Mouse (Mus musculus) small intestine, adult 2 months (tissue): ENCODE measurements around the gene Pkmyt1. TPM values are rescaled to one million over a fixed set of nuclear protein-coding genes. Genes with fewer than 3 reads are reported as not detected.

Experiments
- H3K27ac ChIP-seq: fragments of 200-500 bp; 2 replicates; pipeline ENCODE4 v1.5.1; 2012; ENCODE audit warnings: low read depth, low read length, control low read depth, inconsistent platforms; ENCODE audit not compliant: insufficient read depth
- H3K27me3 ChIP-seq: fragments of 200-500 bp; 2 replicates; pipeline ENCODE4 v1.6.1; 2012; ENCODE audit warnings: mild to moderate bottlenecking, moderate library complexity, low read length, inconsistent platforms; ENCODE audit not compliant: control insufficient read depth, insufficient read depth
- H3K36me3 ChIP-seq: fragments of 200-500 bp; 2 replicates; pipeline ENCODE4 v1.6.1; 2012; ENCODE audit warnings: mild to moderate bottlenecking, low read length, control low read depth, inconsistent platforms; ENCODE audit not compliant: control insufficient read depth, insufficient read depth
- H3K4me1 ChIP-seq: fragments of 200-500 bp; 2 replicates; pipeline ENCODE4 v1.6.1; 2012; ENCODE audit warnings: low read length, inconsistent platforms, mixed read lengths; ENCODE audit not compliant: control insufficient read depth, insufficient read depth, insufficient read length
- H3K4me3 ChIP-seq: fragments of 200-500 bp; 2 replicates; pipeline ENCODE4 v1.5.1; 2012; ENCODE audit warnings: low read depth, mild to moderate bottlenecking, control low read depth, inconsistent platforms, low read length, moderate library complexity
- CTCF ChIP-seq: fragments of 200-500 bp; IDR thresholded peaks from 2 replicates; pipeline ENCODE4 v1.5.1; 2012; ENCODE audit warnings: low read depth, mild to moderate bottlenecking, control low read depth, inconsistent platforms, low read length, moderate library complexity, mixed read lengths; ENCODE audit not compliant: insufficient replicate concordance, insufficient read length; ENCODE audit errors: extremely low read depth
- POLR2A ChIP-seq: fragments of 200-500 bp; IDR thresholded peaks from 2 replicates; pipeline ENCODE4 v1.6.1; 2012; ENCODE audit warnings: low read depth, mild to moderate bottlenecking, control low read depth, inconsistent platforms, low read length, moderate library complexity
- WGBS: fragments of 180-500 bp; shearing (Covaris S2); methylation state at CpG from one replicate; pipeline ENCODE4 v1.1.7; 2018; 5-methylcytosine and 5-hydroxymethylcytosine counted together
- polyA plus RNA-seq: library from polyadenylated mRNA; depleted of rRNA; stranded (reverse); fragments of >200 nt; gene quantifications from 2 replicates; pipeline ENCODE4 v1.2.3, GENCODE M21; 2012; rRNA removed

Gene Pkmyt1
- polyA plus RNA-seq, 1 experiment = 42.3 TPM

DNA sequence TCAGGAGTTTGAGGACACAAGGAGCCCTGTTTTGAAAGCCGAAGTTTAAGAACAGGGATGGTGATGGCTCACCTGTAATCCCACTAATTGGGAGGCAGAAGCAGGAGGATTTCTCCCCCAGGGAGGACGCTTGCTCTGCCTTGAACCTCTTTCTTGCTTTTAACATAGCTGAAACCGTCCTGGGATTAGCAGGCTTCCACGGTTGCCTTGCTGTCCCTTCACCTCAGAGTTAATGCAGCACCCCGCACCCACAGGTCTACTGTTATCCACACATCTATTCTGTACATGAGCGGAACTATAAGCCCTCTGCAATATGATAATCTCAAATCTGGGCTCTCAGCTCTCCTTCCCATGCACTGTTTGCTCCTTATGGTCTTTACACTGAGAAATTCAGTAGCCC is 47.5 kb downstream of the Pkmyt1 start:
- no peak for TF ChIP-seq CTCF
- no peak for TF ChIP-seq POLR2A
- WGBS = 72% methylated on average over 6 of the region's 6 CpGs
- no peak overlapping the region for H3K27ac ChIP-seq
- H3K4me1 ChIP-seq = peaks cover 6% of the 10 kb centered on the region
- no peaks in the 10 kb centered on the region for H3K27me3 ChIP-seq
- H3K4me3 ChIP-seq = no peak overlapping the region
- no peaks in the 10 kb centered on the region for H3K36me3 ChIP-seq

DNA sequence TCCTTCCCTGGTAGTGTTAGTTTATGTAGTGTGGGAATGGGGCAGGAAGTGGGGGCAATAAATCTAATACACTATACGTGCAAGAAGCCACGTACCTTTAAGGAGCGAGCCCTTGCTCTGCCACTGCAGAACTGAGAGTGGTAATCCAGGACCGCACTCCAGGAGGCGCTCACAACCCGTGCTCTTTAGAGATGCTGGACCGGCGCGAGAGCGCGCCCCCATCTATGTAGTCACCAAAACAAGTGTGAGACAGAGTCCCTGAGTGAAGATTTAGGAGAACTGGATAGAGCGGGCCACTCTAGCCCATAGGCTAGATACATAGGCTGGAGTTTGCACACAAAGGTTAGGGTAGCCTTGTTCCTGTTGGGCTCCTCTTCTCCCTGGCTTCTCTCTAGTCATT is 48.0 kb downstream of the Pkmyt1 start:
- no peaks in the 10 kb centered on the region for H3K36me3 ChIP-seq
- TF ChIP-seq POLR2A (no peak), CTCF (peak; percentile 80)

DNA sequence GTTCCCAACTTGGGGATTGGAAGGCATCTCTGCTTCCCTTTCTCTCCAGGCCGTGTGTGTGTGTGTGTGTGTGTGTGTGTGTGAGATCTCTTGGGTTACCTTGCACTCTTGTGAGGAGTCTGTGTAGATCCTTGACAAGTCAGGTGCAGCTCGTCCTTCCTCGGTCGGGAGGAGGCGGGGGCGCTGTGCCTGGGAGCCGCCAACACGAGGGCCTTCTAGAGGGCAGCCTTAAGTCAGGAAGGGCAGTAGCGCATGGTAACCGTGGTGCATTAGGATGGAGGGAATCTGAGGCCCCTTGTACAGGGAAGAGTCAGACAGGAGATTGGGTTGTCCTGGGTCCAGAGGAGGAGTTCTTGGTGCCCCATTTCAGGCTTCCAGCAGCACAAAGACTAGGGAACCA is 50.1 kb downstream of the Pkmyt1 start:
- Histone ChIP-seq H3K4me1 (no peaks in the 10 kb centered on the region; the same call in none of the 2 replicates), H3K27me3 (no peaks in the 10 kb centered on the region), H3K36me3 (no peaks in the 10 kb centered on the region), H3K4me3 (no peak overlapping the region), H3K27ac (no peak overlapping the region)
- 84% methylated on average over 10 of the region's 10 CpGs for WGBS
- no peak for TF ChIP-seq POLR2A
- no peak for TF ChIP-seq CTCF

More for the DNA sequence above, 48.0 kb downstream of the Pkmyt1 start:
- H3K4me3 ChIP-seq = no peak overlapping the region
- no peaks in the 10 kb centered on the region for H3K27me3 ChIP-seq
- H3K27ac ChIP-seq = no peak overlapping the region
- WGBS = 2% methylated on average over 12 of the region's 12 CpGs
- peaks cover 6% of the 10 kb centered on the region for H3K4me1 ChIP-seq

DNA sequence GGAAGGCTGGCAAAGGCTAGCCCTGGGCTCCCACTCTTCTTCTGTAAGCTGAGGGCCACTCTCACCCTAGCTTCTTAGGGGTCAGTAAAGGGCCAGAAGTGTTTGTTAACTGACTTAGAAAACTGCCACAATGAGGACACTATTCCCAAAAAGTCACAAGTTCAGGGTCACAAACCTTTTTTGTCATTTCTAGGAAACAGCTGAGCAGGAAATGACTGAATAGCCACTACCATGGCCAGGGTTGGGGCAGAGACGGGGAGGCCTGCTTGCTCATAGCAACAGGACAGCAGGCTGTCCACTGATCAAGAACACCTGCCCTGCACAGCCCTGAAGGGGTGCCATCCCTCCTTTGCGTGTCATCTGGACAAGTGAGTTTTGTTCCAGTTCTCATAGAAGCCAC is 51.0 kb downstream of the Pkmyt1 start:
- Histone ChIP-seq H3K4me1 (no peaks in the 10 kb centered on the region; the same call in 1 of the 2 replicates), H3K36me3 (no peaks in the 10 kb centered on the region), H3K4me3 (no peak overlapping the region), H3K27me3 (no peaks in the 10 kb centered on the region), H3K27ac (no peak overlapping the region)
- 78% methylated on average over 2 of the region's 2 CpGs for WGBS
- TF ChIP-seq CTCF (no peak), POLR2A (no peak)

DNA sequence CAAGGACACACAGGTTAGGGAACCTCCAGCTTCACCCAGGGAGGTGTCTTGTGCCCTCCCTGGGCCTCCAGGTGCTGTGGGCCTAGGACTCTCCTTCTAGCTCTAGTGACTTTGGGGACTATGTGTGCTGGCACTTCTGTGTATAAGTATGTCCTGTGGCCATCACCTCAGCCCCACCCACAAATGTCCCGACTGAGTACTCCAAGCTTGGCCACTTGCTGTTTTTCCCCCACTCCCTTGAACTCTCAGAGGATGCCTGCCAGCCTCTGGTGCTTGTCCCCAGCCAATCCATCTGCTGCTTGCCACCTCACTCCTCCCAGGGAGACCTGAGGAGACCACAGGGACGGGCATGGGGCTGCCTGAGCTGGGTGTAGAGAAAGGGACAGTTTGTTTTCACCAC is 52.3 kb downstream of the Pkmyt1 start:
- no peak overlapping the region for H3K4me3 ChIP-seq
- no peaks in the 10 kb centered on the region for H3K36me3 ChIP-seq
- no peak overlapping the region for H3K27ac ChIP-seq
- WGBS = 38% methylated on average over 2 of the region's 2 CpGs
- H3K4me1 ChIP-seq = no peaks in the 10 kb centered on the region; the same call in 1 of the 2 replicates
- TF ChIP-seq POLR2A (no peak), CTCF (no peak)
- H3K27me3 ChIP-seq = no peaks in the 10 kb centered on the region

DNA sequence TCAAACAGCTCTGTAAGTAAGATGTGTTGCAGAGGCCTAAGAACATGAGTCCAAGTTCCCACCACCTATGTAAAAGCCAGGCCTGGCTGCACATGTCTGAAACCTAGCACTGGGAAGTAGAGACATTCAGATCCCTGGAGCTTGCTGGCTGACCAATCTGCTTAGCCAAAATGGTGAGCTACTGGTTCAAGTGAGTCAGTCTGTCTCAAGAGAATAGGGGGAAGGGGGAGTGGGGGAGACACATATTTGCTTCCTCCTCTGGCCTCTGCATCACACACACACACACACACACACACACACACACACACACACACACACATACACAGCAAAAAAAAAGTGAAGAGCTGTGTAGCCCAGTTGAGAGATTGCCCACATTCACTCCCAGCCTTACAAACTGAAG is 57.2 kb downstream of the Pkmyt1 start:
- Histone ChIP-seq H3K4me1 (peaks cover 8% of the 10 kb centered on the region; the same call in 1 of the 2 replicates), H3K27ac (no peak overlapping the region), H3K4me3 (no peak overlapping the region), H3K27me3 (no peaks in the 10 kb centered on the region), H3K36me3 (no peaks in the 10 kb centered on the region)
- no peak for TF ChIP-seq POLR2A
- no peak for TF ChIP-seq CTCF

DNA sequence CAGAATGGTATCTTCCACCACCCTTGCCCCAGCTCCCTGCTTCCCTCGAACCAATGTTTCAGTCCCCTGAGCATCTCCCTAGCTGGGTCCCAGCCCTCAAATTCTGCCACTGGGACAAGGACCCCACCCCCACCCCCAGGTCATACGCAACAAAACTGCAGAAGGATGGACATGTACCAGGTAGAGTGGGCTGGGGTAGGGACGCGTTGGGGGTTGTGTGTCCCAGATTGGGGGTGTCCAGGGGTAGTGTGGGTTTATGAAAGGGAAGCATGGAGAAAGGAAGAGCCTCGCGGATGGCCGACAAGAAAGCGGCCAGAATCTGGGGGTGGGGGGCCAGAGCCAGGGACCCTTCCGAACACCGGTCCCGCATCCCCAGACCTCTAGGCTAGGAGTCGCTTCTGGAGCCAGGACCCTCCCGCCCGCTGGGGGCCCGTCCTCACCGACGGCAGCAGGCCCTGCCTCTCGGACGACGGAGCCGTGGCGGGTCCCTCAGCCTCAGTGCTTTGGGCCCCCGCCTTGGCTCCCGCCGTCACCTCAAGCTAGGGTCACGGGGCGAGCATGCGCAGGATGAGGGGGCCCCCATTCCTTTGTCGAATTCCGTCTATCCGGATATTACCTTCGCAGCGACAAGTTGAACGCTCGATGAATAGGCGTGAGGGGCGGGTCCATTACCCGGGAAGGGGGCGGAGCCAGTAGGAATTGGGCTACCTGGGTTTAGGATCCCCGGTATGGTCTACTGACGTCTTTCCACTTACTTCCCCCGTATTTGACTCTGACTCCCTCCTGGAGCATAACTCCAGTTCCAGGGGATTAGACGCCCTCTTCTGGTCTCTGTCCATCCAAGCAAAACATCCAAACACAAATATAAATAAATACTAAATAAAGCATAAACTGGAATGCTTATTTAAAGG is 59.7 kb downstream of the Pkmyt1 start, which contains the start of gene Flywch2:
TSS of gene Flywch2 (minus strand) at position 521 of the 911 bp plus-strand sequence.
- WGBS = 4% methylated on average over 43 of the region's 43 CpGs
- Histone ChIP-seq H3K4me1 (peaks cover 17% of the 10 kb centered on the region; the same call in 1 of the 2 replicates), H3K27me3 (no peaks in the 10 kb centered on the region), H3K4me3 (peak within 1 kb of the TSS; percentile 74), H3K36me3 (no peaks in the 10 kb centered on the region), H3K27ac (no peak within 1 kb of the TSS)
- TF ChIP-seq CTCF = no peak
- no peak for TF ChIP-seq POLR2A

Other genes starting within 250 kb of the Pkmyt1 start
- gene Vmn2r117, start 246.6 kb upstream of the Pkmyt1 start, polyA plus RNA-seq = not detected in 2 replicates
- gene Zfp213, start 162.1 kb upstream of the Pkmyt1 start, polyA plus RNA-seq = 6.4 and 7.8 TPM in 2 replicates
- gene Zfp13, start 126.8 kb upstream of the Pkmyt1 start, polyA plus RNA-seq = 5.4 and 6.8 TPM in 2 replicates
- gene Zscan10, start 125.5 kb upstream of the Pkmyt1 start, polyA plus RNA-seq = not detected in 2 replicates
- 1.5 and 1.6 TPM in 2 replicates for gene Mmp25, start 81.1 kb upstream of the Pkmyt1 start, polyA plus RNA-seq
- gene Bicdl2, start 65.8 kb upstream of the Pkmyt1 start, polyA plus RNA-seq = 5.2 and 6.0 TPM in 2 replicates
- gene Hcfc1r1, start 52.7 kb upstream of the Pkmyt1 start, polyA plus RNA-seq = 106 and 251 TPM in 2 replicates
- 12.4 and 19.8 TPM in 2 replicates for gene Thoc6, start 52.5 kb upstream of the Pkmyt1 start, polyA plus RNA-seq
- gene Tnfrsf12a, start 48.9 kb upstream of the Pkmyt1 start, polyA plus RNA-seq = 27.9 and 30.9 TPM in 2 replicates
- gene Cldn6, start 47.1 kb upstream of the Pkmyt1 start, polyA plus RNA-seq = 0.10 and 0.95 TPM in 2 replicates
- gene Cldn9, start 42.3 kb upstream of the Pkmyt1 start, polyA plus RNA-seq = 0.10 and 1.5 TPM in 2 replicates
- not detected in 2 replicates for gene 1520401A03Rik, start 3.6 kb upstream of the Pkmyt1 start, polyA plus RNA-seq
- gene Paqr4, start 14.5 kb downstream of the Pkmyt1 start, polyA plus RNA-seq = 112 and 152 TPM in 2 replicates
- 1.5 and 2.9 TPM in 2 replicates for gene Kremen2, start 19.5 kb downstream of the Pkmyt1 start, polyA plus RNA-seq
- gene Flywch1, start 45.3 kb downstream of the Pkmyt1 start, polyA plus RNA-seq = 16.5 and 34.1 TPM in 2 replicates
- 6.3 and 6.6 TPM in 2 replicates for gene Flywch2, start 59.7 kb downstream of the Pkmyt1 start, polyA plus RNA-seq
- 197 and 439 TPM in 2 replicates for gene Srrm2, start 64.2 kb downstream of the Pkmyt1 start, polyA plus RNA-seq
- gene Elob, start 102.8 kb downstream of the Pkmyt1 start, polyA plus RNA-seq = 352 and 591 TPM in 2 replicates
- 0.27 and 0.77 TPM in 2 replicates for gene Prss33, start 109.7 kb downstream of the Pkmyt1 start, polyA plus RNA-seq
- gene Prss32, start 117.5 kb downstream of the Pkmyt1 start, polyA plus RNA-seq = 166 and 292 TPM in 2 replicates
- gene Prss41, start 117.8 kb downstream of the Pkmyt1 start, polyA plus RNA-seq = 0.56 and 3.4 TPM in 2 replicates
- gene Prss21, start 141.7 kb downstream of the Pkmyt1 start, polyA plus RNA-seq = not detected in 2 replicates
- gene Dcpp1, start 154.5 kb downstream of the Pkmyt1 start, polyA plus RNA-seq = not detected in 2 replicates
- not detected in 2 replicates for gene Dcpp2, start 154.5 kb downstream of the Pkmyt1 start, polyA plus RNA-seq
- gene Dcpp3, start 191.1 kb downstream of the Pkmyt1 start, polyA plus RNA-seq = not detected in 2 replicates
- gene Sbp, start 215.3 kb downstream of the Pkmyt1 start, polyA plus RNA-seq = not detected in 2 replicates
- not detected in 2 replicates for gene Sbpl, start 228.9 kb downstream of the Pkmyt1 start, polyA plus RNA-seq